Mouse (Mus musculus): ENCODE results near the gene Sel1l2.

- no peak for TF ChIP-seq CTCF (IDR thresholded peaks at IDR 0.05; ENCODE audit: extremely low read depth, insufficient read length, insufficient replicate concordance, low read depth, low read length)
- no peak for TF ChIP-seq POLR2A (IDR thresholded peaks at IDR 0.05; ENCODE audit: low read depth, low read length)
Measured at GRCm38 (mm10) chr2:140242398-140242797, 147.1 kb downstream of the Sel1l2 start.
